Mouse (Mus musculus) embryonic fibroblast, embryonic 13.5 days (primary cell): ENCODE results near the gene Suclg2.

Experiments
- CTCF ChIP-seq: IDR thresholded peaks from 2 replicates; pipeline ENCODE4 v1.5.1; 2011; ENCODE audit warnings: mild to moderate bottlenecking, control low read depth, low read length, moderate library complexity, borderline replicate concordance; ENCODE audit not compliant: insufficient read depth
- POLR2A ChIP-seq: IDR thresholded peaks from 2 replicates; pipeline ENCODE4 v1.6.1; 2011; ENCODE audit warnings: low read depth, mild to moderate bottlenecking, control low read depth, low read length, moderate library complexity

DNA sequence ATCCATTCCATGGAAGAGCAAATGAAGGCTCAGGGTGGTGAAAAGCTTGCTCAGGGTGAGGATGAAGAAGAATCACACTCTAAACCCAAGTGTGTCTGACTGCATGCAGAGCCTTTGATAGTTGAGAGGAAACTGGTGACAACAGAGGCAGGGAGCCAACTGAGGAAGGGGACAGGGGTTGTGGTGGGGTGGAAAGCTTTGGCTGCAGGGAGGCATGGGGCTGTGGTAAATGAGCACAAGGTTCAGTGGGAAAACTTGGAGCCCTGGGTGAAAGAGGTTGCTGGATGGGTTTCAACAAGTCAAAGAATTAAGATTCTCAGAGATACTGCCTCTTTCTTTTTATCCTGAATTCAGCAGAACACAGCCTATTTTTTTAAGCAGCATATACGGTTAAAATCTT is 43.9 kb downstream of the Suclg2 start:
- TF ChIP-seq POLR2A, result no peak
- TF ChIP-seq CTCF, result no peak
